Mouse (Mus musculus) left cerebral cortex, postnatal 25 days (tissue): Measurements from ENCODE around the gene Foxi2. TPM values are rescaled to one million over a fixed set of nuclear protein-coding genes. Genes with fewer than 3 reads are reported as not detected.

Source experiments
- total RNA-seq, 2 experiments: library from RNA; stranded (reverse); gene quantifications; 2 replicates each; pipeline ENCODE4 v1.2.3; 2021

The Foxi2 gene
- total RNA-seq, 2 experiments from 2014 or later: not detected

Other genes starting within 250 kb of the Foxi2 start
- gene Nps, start 151.6 kb upstream of the Foxi2 start, total RNA-seq: not detected
- gene Clrn3, start 118.3 kb downstream of the Foxi2 start, total RNA-seq: not detected
- 10 to 100 TPM; 24.9 to 27.3 TPM for gene Ptpre, start 127.2 kb downstream of the Foxi2 start, total RNA-seq